Mouse (Mus musculus) liver, embryonic 14.5 days (tissue): ENCODE measurements at regions not wholly inside any gene's neighbourhood (a gene's known extent, or its start where the extent isn't known, plus 50 kb on each side); places are given as distances from the start of the nearest gene placed in this dataset.

Experiments used
- ATAC-seq: fragments of 200-750 bp; cut with Nextera tagmentation; 2 replicates; pipeline ENCODE4 v1.8.0; 2017; ENCODE audit warnings: moderate number of reproducible peaks, mild to moderate bottlenecking, moderate library complexity; ENCODE audit not compliant: insufficient read depth
- DNase-seq, 3 experiments: peaks; one replicate each; pipeline ENCODE4 v3.0.0-alpha.2; 2012 to 2013; ENCODE audit warnings: low read depth in 3 of 3, low spot score in 3 of 3
- H3K27ac ChIP-seq: fragments of 300-500 bp; sonication (generic); 2 replicates; pipeline ENCODE4 v1.5.1; 2014; ENCODE audit warnings: moderate library complexity, mild to moderate bottlenecking, control low read depth, inconsistent platforms
- H3K27me3 ChIP-seq: fragments of 300-500 bp; sonication (generic); 2 replicates; pipeline ENCODE4 v1.6.1; 2014; ENCODE audit warnings: mild to moderate bottlenecking, low read length, moderate library complexity; ENCODE audit not compliant: control insufficient read depth, insufficient read depth
- H3K36me3 ChIP-seq: fragments of 300-500 bp; sonication (generic); replicated peaks from 2 replicates; pipeline ENCODE4 v1.6.1; 2014; ENCODE audit warnings: low read depth; ENCODE audit not compliant: control insufficient read depth, insufficient read depth
- H3K4me1 ChIP-seq, 2 experiments: fragments of 200-500 bp in 1 of 2; fragments of 300-500 bp in 1 of 2; sonication (generic) in 1 of 2; replicated peaks; 2 replicates each; pipeline ENCODE4 v1.6.1; 2012 to 2014; ENCODE audit warnings: antibody characterized with exemption in 1 of 2, inconsistent platforms in 1 of 2, low read length in 1 of 2; ENCODE audit not compliant: control insufficient read depth in 2 of 2, insufficient read depth in 2 of 2
- H3K4me2 ChIP-seq: fragments of 300-500 bp; sonication (generic); 2 replicates; pipeline ENCODE4 v1.6.1; 2014; ENCODE audit warnings: low read depth, mild to moderate bottlenecking, control low read depth, moderate library complexity
- H3K4me3 ChIP-seq, 2 experiments: fragments of 200-500 bp in 1 of 2; fragments of 300-500 bp in 1 of 2; sonication (generic) in 1 of 2; 2 replicates each; pipeline ENCODE4 v1.5.1; 2012 to 2014; ENCODE audit warnings: low read depth in 2 of 2, low read length in 2 of 2, mild to moderate bottlenecking in 2 of 2, control low read depth in 1 of 2, inconsistent platforms in 1 of 2, moderate library complexity in 1 of 2; ENCODE audit not compliant: insufficient read depth in 1 of 2
- H3K9ac ChIP-seq: fragments of 300-500 bp; sonication (generic); replicated peaks from 2 replicates; pipeline ENCODE4 v1.6.1; 2014; ENCODE audit warnings: mild to moderate bottlenecking, control low read depth, moderate library complexity
- H3K9me3 ChIP-seq: fragments of 300-500 bp; sonication (generic); 2 replicates; pipeline ENCODE4 v1.6.1; 2016; ENCODE audit warnings: low read length, mixed read lengths; ENCODE audit not compliant: control insufficient read depth
- CTCF ChIP-seq: IDR thresholded peaks from 2 replicates; pipeline ENCODE4 v1.5.1; 2016; ENCODE audit warnings: antibody characterized with exemption, low read depth, control low read depth
- EP300 ChIP-seq: IDR thresholded peaks from 2 replicates; pipeline ENCODE4 v1.6.1; 2016; ENCODE audit warnings: antibody characterized with exemption, low read depth
- WGBS: fragments of 180-500 bp; shearing (Covaris S2); extraction: QIAGEN DNeasy Blood & Tissue Kit; methylation state at CpG from one replicate; pipeline ENCODE4 v1.1.7; 2014; ENCODE audit not compliant: insufficient replicate concordance; 5-methylcytosine and 5-hydroxymethylcytosine counted together

DNA sequence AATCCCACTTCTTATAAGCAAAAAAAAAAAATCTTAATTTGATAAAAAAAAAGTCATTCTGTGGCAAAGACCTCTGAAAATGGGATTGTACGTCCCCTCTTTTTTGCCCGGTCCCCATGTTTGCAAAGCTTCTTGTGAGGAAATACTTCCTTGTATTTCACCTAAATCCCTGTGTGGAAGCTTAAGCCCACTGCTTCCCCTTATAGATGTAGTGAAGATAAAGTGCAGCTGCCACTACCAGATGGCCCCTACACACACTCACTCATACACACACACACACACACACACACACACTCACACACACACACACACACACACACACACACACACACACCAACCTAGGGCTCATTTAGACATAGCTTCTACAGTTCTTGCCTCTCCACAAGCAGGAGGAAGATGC, 159.6 kb upstream of the Klf12 start:
- no peak for ATAC-seq
- DNase-seq: no peak
- Histone ChIP-seq H3K4me2 (no peak overlapping the region), H3K9me3 (no peaks in the 10 kb centered on the region), H3K27ac (no peak overlapping the region), H3K36me3 (no peaks in the 10 kb centered on the region), H3K9ac (no peak overlapping the region), H3K4me1 (no peaks in the 10 kb centered on the region), H3K27me3 (no peaks in the 10 kb centered on the region), H3K4me3 (no peak overlapping the region)
- WGBS: 64% methylated on average over 2 of the region's 2 CpGs
- TF ChIP-seq CTCF (no peak), EP300 (no peak)

- H3K9ac ChIP-seq: no peak overlapping the region
- H3K27me3 ChIP-seq: no peaks in the 10 kb centered on the region
- H3K4me2 ChIP-seq: no peak overlapping the region
- 48% methylated on average over 1 of the region's 1 CpGs for WGBS
- TF ChIP-seq CTCF (no peak), EP300 (no peak)
- H3K27ac ChIP-seq: no peak overlapping the region
- no peak overlapping the region for H3K4me3 ChIP-seq
- H3K4me1 ChIP-seq: no peaks in the 10 kb centered on the region
- H3K9me3 ChIP-seq: no peaks in the 10 kb centered on the region
- DNase-seq: no peak
- no peak for ATAC-seq
- no peaks in the 10 kb centered on the region for H3K36me3 ChIP-seq
These were observed 153.1 kb upstream of the Klf12 start for GRCm38 (mm10) chr14:100437552-100437951.

DNA sequence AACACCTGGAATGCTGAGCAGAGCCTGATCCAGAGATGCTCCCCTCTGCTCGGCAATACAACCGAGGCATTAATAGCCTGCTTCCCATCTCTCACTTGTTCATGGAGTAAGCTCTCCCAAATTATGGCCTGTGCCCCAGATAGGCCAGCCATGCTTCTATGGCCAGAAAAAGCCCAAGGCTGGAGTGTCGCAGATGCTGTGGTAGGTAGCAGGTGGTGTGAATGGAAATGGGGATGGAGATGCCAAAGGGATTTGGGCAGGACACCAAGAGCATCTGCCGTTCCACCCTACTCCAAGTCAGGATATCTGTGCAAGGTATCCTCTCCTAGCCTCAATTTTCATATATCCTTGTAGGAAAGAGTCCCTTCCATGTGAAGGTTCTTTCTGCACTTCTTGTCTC, 145.2 kb upstream of the Klf12 start:
- 80% methylated on average over 4 of the region's 4 CpGs for WGBS
- no peak for ATAC-seq
- H3K4me3 ChIP-seq: no peak overlapping the region

DNA sequence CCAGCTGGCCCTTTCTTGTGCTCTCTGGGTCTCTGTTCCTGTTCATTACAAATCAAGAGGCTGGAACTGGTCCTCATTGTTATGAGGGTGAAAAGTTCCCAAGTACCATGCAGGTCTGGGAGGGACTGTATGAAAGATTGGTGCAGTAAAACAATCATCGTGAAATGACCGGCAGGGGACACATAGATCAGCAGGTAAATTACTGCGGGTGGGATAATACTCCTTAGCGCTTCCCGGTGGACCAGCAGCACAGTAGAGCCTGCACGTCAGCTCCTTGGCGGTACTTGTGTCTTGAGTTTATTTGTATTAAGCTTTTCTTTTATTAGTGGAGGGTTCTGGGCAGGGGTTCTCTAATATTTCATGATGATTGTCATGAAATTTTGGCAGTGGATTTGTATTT, 141.9 kb upstream of the Klf12 start:
- no peak for TF ChIP-seq EP300
- TF ChIP-seq CTCF: no peak
- WGBS: 80% methylated on average over 7 of the region's 7 CpGs
- ATAC-seq (no peak), DNase-seq (no peak)
- Histone ChIP-seq H3K4me3 (no peak overlapping the region), H3K4me2 (no peak overlapping the region), H3K9me3 (no peaks in the 10 kb centered on the region), H3K9ac (no peak overlapping the region), H3K27ac (no peak overlapping the region), H3K27me3 (no peaks in the 10 kb centered on the region), H3K4me1 (no peaks in the 10 kb centered on the region), H3K36me3 (no peaks in the 10 kb centered on the region)

More for the DNA sequence above, 145.2 kb upstream of the Klf12 start:
- DNase-seq: no peak
- H3K4me1 ChIP-seq: no peaks in the 10 kb centered on the region
- TF ChIP-seq CTCF: no peak
- no peak for TF ChIP-seq EP300
- H3K36me3 ChIP-seq: no peaks in the 10 kb centered on the region
- H3K27ac ChIP-seq: no peak overlapping the region
- H3K9ac ChIP-seq: no peak overlapping the region
- H3K27me3 ChIP-seq: no peaks in the 10 kb centered on the region
- H3K4me2 ChIP-seq: no peak overlapping the region
- no peaks in the 10 kb centered on the region for H3K9me3 ChIP-seq

- ATAC-seq (no peak), DNase-seq (no peak)
- TF ChIP-seq EP300: no peak
- no peak for TF ChIP-seq CTCF
- Histone ChIP-seq H3K4me2 (no peak overlapping the region), H3K4me1 (no peaks in the 10 kb centered on the region), H3K27ac (no peak overlapping the region), H3K9me3 (no peaks in the 10 kb centered on the region), H3K9ac (no peak overlapping the region), H3K4me3 (no peak overlapping the region), H3K27me3 (no peaks in the 10 kb centered on the region), H3K36me3 (no peaks in the 10 kb centered on the region)
- WGBS: 42% methylated on average over 4 of the region's 4 CpGs
These were observed 139.3 kb upstream of the Klf12 start for GRCm38 (mm10) chr14:100423790-100424189.

DNA sequence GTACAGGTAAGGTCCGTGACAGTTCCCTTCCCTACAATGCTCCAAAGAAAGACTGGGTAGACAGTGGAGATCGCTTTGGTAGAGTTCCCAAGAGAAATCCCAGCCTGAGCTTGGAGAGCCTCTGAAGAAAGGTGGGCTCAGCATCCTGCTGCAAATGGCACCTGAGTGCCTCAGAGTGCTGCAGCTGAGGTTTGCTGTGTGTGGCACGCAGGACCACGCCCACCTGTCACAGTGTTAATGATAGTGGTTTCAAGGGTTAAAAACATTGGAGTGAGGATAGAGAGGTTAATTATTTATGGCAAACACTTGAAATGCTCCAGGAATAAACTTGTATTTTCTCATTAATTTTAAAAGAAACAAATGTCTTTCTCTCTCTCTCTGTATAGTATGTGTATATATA, 137.2 kb upstream of the Klf12 start:
- no peaks in the 10 kb centered on the region for H3K27me3 ChIP-seq
- H3K4me1 ChIP-seq: no peaks in the 10 kb centered on the region
- H3K4me2 ChIP-seq: no peak overlapping the region
- H3K9ac ChIP-seq: no peak overlapping the region
- H3K4me3 ChIP-seq: no peak overlapping the region
- no peak for ATAC-seq
- WGBS: 65% methylated on average over 4 of the region's 4 CpGs
- TF ChIP-seq EP300 (no peak), CTCF (no peak)
- no peaks in the 10 kb centered on the region for H3K9me3 ChIP-seq
- no peak overlapping the region for H3K27ac ChIP-seq
- no peak for DNase-seq
- no peaks in the 10 kb centered on the region for H3K36me3 ChIP-seq
